Mouse (Mus musculus): ENCODE results near the gene Chchd6.

The Chchd6 gene

DNA sequence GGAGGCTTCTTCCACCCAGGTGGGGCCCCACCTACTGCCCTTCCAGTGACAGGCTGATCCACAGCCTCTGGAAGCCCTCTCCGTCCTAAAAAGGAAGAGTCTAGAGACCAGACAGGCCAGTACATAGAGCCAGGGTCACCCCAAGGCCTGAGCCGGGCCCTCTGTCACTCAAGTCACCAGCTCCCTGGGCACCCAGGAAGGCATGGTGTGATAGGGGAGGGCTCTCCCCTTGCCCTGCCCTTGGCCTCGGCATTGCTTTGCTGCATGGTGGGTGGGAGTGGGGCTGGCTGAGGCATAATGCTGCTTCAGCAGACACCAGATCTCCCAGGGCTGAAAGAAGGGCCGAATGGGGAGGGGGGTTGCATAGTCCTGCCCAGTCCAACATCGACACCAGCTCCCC, 241.4 kb downstream of the Chchd6 start:
- peak; percentile 12 for DNase-seq

DNA sequence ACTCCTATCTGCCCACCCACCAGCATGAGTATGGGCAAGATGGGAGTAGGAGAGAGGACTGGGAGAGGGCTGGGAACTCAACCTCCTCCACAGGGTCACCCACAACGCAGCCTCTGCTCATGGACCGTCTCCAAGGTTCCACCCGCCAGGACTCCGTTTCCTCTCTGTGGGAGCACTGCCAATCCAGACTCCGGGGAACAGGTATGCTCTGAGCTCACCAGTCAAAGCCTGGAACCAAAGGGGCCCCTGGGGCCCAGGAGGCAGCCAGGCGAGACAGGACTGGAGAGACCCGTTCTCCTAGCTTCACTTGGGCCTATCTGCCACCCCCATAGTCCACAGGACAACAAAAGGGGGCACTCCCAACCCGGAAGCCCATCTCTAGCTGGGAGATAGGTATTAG, 242.4 kb downstream of the Chchd6 start:
- DNase-seq, result peak; percentile 36

GRCm38 (mm10) chr6:89351441-89352137, 243.9 kb downstream of the Chchd6 start:
- peak; percentile 53 for DNase-seq

- DNase-seq, result peak; percentile 14
Observed at GRCm38 (mm10) chr6:89350520-89350919, 244.9 kb downstream of the Chchd6 start.

GRCm38 (mm10) chr6:89350037-89350515, 245.4 kb downstream of the Chchd6 start:
- DNase-seq, result peak; percentile 23

- DNase-seq, result peak; percentile 90
Observed at GRCm38 (mm10) chr6:89348363-89348762, 247.1 kb downstream of the Chchd6 start.

DNA sequence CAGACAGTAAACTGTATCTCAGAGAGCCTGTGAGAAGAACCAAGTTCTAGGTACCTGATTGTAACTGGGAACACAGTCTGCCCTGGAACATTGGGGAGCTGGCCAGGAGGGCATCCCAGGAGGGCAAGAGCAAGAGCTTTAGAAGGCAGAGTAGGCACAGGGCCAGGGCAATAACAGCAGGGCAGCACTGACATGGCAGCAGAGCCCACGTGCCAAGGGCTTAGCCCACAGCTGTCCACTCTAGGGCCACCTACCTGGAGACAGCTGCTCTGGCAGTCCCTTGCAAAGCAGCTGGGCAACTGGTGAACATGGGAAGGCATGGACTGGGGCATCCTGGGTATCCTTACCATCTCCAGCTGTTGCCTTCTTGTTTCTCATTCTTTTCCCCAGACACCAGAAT, 247.7 kb downstream of the Chchd6 start:
- DNase-seq, result peak; percentile 42

- peak; percentile 12 for DNase-seq
Observed at GRCm38 (mm10) chr6:89345855-89346254, 249.6 kb downstream of the Chchd6 start.

DNA sequence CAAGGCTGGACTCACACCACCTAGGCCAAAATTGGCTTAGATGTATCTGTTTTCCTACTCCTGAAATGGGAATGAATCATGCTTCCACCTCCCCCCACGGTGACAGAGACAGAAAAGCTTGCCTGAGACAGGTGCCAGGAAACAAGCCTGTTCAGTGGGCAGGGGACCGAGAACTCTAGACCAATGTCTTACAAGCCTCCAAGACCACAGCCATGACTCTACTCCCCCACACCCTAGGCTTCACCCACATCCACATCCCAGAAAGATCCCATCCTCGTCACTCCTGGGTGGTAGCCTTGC, 250.0 kb downstream of the Chchd6 start:
- peak; percentile 32 for DNase-seq

GRCm38 (mm10) chr6:89344613-89345485, 250.6 kb downstream of the Chchd6 start:
- peak; percentile 40 for DNase-seq

GRCm38 (mm10) chr6:89341981-89342380, 253.5 kb downstream of the Chchd6 start:
- DNase-seq, result no peak

DNA sequence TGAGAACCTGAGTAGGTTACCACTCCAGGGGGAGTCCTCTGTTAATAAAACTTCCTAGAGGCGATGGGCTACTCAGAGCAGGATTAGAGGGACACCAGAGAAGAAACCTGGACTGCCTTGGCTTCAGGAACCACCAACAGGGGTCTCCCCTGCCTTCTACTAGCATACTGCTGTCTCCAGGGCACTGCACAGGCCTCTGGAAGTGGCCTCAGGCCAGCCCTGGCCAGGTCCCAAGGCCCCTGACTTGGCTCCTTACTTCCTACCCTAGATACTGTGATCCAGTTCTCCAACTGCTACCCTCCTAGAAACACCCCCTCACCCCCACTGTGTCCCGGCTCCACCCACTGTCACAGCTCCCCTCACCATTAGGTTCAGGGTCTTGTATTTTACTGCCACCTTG, 256.0 kb downstream of the Chchd6 start:
- DNase-seq, result peak; percentile 50

DNA sequence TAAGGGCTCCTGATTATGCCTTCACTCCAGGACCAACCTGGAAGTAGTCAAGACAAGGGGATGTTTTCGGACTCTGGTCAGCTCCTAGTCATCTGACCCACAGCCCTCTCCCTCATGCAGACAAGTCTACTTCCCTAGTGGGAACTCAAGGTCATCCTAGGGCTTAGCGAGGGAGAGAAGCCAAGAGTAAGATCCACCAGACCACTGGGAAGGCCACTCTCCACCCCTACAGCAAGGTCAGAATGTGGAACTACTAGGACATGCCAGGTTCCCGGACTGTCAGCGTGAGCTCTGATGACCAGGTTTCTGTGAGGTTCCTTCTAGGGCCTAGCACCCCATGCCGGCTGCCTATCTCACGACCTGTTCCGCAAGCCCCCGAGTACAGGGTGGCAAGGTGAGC, 256.7 kb downstream of the Chchd6 start:
- no peak for DNase-seq

- DNase-seq, result no peak
Observed at GRCm38 (mm10) chr6:89337574-89337973, 257.9 kb downstream of the Chchd6 start.

GRCm38 (mm10) chr6:89333964-89334702, 261.3 kb downstream of the Chchd6 start:
- no peak for DNase-seq
